Mouse (Mus musculus): Measurements from ENCODE around the gene Usp34.
A peak's percentile ranks its signal among the peaks of the same experiment; 100 is the strongest.
"Not testable (repeated sequence)": the region's sequence is repeated elsewhere in the genome, so short reads cannot be mapped to it uniquely, and the experiment has no call there.

Usp34 gene

GRCm38 (mm10) chr11:23306764-23307565, at the start of gene Usp34:
Usp34 (plus strand) TSS chr11:23306895.
- peak; percentile 26 to 45 for DNase-seq (ENCODE audit: low spot score in 2 of 2)

DNA sequence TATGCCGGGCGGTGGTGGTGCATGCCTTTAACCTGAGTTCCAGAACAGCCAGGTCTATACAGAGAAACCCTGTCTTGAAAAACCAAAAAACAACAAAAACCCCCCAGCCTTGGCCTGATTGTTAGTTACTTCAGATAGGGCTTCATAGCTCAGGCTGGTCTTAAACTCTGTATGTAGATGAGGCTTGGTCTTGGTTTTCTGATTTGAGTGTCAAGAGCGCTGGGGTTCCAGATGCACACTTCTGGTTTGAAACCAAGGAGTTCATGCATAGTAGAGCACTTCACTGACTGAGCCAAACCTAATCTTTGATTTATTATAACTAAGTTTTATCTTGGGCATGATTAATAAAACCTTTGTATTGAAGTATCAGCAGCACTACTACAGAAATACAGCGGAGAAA, 47.6 kb upstream of the Usp34 start:
- no peak for DNase-seq (ENCODE audit: low spot score in 2 of 2)

DNA sequence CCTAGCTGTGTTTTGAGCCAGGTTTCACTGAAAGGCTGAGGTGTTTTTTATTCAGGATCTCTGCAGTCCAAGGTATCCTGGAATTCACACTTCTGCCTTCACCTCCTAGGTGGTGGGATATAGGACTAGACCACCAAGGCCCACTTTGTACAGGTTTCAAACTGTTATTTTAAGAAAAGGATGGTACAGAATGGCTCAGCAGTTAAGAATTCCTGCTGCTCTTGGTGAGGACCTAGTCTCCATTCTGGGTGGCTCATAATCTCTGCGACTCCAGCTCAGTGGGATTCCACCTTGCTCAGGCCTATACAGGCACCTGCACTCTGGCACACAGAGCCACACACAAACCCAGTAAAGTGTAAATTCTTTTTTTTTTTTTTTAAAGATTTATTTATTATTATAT, 47.2 kb upstream of the Usp34 start:
- DNase-seq (ENCODE audit: low spot score in 2 of 2): no peak

DNA sequence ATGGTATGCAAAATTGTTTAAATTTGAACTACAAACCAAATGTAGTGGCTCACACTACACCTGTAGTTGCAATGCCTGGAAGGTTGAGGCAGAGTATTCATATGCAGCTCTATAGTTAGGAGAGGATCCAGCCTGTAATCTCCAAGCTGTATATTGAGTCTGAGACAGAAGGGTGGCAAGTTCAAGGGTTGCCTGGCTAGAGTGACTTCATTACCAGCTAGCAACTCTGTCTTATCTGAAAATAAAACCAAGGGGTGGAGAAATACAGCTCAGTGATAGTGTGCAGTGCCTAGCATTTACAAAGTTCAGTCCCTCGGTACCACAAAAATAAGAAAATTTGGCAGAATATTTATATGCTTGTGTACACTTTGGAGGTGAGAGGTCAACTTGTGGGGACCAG, 46.5 kb upstream of the Usp34 start:
- no peak for DNase-seq (ENCODE audit: low spot score in 2 of 2)

GRCm38 (mm10) chr11:23261490-23261889, 45.2 kb upstream of the Usp34 start:
- no peak for DNase-seq (ENCODE audit: low spot score in 2 of 2)

GRCm38 (mm10) chr11:23264949-23265348, 41.7 kb upstream of the Usp34 start:
- no peak for DNase-seq (ENCODE audit: low spot score in 2 of 2)

DNA sequence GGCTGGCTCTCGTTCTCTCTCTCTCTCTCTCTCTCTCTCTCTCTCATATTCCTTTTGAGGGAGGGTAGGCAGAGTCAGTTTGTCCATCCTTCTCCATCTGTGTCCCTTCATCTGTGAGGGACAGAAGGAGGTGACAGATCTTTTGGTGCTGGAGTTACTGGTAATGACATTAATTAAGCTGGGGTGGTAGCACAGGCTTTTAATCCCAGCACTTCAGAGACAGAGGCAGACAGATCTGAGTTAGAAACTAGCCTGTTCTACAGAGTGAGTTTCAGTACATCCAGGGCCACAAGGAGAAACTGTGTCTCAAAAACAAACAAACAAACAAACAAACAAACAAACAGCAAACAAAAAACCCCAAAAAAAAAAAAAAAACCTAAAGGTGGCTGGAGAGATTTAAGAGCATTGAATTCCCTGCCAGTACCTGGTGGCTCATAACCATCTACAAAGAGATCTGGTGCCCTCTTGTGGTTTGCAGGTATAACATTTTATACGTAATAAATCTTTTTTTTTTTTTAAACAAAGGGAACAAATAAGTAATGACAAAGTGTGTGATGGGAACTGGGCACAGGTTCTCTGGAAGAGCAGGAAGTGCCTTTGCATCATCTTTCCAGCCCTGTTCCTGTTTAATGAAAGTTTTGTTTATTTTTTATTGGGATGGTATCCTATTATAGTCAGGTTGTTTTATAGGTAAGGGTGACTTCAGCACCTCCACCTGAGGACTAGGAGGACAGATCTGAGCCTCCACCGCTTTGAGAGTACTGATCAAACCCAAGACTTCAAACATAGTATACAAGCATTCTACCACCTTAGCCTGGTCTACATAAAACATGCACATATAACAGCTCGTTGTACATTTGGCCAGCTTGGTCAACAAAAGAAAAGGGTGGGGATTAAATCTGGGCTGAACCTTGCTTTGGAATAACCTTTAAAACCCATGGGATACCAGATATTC, 34.6 kb upstream of the Usp34 start:
- DNase-seq (ENCODE audit: low spot score in 2 of 2): peak in 1 of 2 experiments; percentile 14

GRCm38 (mm10) chr11:23275780-23276179, 30.9 kb upstream of the Usp34 start:
- no peak for DNase-seq (ENCODE audit: low spot score in 2 of 2)

DNA sequence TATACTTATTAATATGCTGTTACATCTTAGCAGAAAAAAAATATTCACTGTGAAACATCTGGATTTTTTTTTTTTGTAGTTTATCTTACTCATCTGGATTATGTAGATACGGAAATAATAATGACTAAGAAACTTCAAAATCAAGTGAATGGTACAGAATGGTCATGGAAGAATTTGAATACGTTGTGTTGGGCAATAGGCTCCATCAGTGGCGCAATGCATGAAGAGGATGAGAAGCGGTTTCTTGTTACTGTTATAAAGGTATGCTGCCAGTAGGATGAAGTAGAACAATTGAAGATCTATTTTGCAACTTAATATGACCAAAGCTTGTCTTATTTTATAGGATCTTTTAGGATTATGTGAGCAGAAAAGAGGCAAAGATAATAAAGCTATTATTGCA, 22.2 kb upstream of the Usp34 start:
- DNase-seq (ENCODE audit: low spot score in 2 of 2): no peak

DNA sequence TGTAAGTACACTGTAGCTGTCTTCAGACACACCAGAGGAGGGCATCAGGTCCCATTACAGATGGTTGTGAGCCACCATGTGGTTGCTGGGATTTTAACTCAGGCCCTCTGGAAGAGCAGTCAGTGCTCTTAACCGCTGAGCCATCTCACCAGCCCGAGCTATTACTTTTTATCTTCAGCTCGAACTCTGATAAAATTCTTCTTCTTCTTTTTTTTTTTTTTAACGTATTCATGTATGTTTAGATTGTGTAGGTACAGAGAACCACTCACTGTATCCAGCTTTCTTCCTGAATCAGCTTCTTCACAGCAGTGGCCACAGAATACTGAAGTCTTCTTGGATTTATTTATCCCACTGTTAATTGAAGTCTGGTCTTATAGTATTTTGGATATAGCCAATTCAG, 17.8 kb upstream of the Usp34 start:
- DNase-seq (ENCODE audit: low spot score in 2 of 2): not testable (repeated sequence)

DNA sequence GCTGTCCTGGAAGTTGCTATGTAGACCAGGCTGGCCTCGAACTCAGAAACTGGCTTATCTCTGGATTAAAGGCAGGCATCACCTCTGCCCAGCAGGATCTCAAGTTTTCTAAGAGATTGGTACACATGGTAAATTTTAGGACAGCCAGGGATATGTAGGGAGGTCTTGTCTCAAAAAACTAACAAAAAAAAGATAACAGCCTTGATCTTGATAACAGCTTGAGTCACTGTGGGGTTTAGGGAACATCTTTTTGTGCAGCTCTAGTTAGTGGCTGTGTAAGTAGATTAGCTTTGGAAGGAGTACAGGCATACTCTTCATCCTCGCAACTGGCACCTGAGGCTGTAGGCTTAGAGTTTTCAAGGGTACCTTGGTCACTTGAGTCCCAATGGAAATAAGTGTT, 9.3 kb upstream of the Usp34 start:
- DNase-seq (ENCODE audit: low spot score in 2 of 2): no peak

DNA sequence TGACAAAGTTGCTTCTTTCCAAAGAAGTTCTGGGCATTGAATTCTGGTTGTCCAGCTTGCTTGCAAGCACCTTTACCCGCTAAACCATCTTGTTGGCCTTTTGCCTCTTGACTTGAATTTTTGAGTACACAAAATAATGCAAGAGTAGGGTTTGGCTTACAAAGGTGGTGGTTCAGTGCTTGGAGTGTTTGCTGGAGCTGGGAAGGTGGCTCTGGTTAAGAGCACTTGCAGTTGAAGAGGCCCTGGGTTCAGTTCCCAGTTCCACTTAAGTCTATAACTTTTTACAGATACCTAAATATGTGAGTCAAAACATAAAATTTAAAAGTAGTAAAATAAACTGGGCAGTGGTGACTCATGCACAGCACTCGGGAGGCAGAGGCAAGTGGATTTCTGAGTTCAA, 8.4 kb upstream of the Usp34 start:
- no peak for DNase-seq (ENCODE audit: low spot score in 2 of 2)

GRCm38 (mm10) chr11:23299910-23300309, 6.8 kb upstream of the Usp34 start:
- DNase-seq (ENCODE audit: low spot score in 2 of 2): no peak

GRCm38 (mm10) chr11:23303126-23303525, 3.6 kb upstream of the Usp34 start:
- DNase-seq (ENCODE audit: low spot score in 2 of 2): no peak

DNA sequence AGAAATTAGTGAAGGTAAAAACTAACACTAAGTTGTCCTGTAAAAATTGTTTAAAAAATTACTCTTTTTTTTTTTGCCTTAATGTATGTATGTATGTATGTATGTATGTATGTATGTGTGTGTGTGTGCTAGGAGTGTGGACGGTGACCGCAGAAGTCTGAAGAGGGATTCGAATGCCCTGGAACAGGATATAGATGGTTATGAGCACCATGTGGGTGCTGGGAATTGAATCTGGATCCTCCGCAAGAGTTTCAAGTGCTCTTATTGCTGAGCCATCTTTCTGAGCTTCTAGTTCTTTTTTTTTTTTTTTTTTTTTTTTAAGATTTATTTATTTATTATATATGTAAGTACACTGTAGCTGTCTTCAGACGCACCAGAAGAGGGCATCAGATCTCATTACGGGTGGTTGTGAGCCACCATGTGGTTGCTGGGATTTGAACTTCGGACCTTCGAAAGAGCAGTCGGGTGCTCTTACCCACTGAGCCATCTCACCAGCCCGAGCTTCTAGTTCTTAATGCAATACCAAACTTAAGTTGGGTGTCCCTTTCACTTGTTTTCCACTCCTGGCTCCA, 1.5 kb upstream of the Usp34 start:
- DNase-seq (ENCODE audit: low spot score in 2 of 2): not testable (repeated sequence)

DNA sequence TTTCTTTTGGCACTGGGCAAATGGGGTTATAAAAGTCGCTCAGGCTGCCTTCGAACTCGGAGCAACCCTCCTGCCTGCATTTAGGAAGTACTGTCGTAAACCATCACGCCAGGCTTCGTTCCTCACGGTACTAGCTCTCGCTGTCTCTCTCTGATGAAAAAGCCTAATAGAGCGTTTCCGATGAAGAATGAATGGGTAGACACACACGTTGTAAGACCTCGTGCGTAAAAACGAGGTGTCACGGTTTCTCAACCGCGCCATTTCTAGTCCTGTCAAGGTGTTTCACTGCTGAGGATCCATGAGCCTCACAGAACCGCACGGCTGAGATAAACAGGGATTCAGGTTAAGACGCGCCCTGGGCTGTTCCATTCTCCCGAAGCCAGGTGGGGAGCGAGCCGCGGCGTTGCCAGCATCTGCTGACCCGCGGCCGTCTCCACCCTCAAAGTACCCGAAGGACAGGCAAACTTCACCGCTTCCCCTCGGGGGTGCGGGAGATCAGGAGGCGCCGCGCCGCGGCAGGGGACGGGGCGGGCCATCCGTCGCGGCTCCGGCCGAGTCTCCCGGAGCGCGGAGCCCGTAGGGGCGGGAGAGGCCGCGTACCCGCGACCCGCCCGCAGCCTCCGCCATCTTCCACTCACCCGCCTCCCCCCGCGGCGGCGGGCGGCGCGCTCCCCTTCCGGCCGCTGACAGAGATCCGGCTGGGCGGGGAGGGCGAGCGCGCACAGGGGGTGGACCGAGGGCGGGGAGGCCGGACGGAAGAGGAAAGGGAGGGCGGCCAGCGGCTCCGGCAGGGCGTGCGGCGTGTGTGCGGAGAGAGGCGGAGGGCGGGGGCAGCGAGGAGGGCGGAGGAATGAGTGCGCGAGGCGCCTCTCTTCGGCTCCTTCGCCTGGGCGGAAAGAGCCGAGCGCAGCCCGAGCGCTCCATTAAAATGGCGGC, 754 bp upstream of the Usp34 start:
- DNase-seq (ENCODE audit: low spot score in 2 of 2): peak; percentile 92 to 94

DNA sequence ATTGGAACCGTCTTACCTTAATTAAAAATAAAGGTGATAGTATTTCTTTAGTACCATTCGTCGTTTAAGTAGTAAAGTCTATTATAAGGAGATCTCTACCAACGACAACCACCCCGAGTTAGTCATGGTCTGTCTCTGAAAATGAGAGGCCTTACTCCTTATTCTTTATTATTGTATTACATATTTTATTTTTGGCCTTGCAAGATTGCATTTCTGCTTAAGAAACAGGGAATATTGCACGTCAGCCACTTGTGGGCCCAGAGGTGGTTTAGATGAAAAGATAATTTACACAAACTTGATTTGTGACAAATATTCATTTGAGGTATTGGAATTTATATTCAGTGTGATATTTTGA, 848 bp downstream of the Usp34 start:
- DNase-seq (ENCODE audit: low spot score in 2 of 2): no peak

DNA sequence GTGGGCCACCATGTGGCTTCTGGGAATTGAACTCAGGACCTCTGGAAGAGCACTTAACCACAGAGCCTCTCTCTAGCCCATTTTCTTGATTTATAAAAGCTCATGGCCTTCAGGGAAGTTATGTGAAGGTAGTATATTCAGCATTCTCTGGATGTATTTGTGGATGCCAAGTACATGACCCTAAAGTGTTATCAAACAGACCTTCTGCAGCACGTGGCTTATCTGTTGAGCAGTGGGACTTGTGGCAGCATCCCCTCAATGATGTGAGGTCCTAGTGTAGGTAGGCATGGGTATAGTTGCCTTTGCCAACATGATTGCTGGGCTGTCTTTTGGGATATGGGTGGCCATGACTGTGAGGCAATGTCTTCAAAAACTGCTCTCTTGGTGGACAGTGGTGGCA, 6.8 kb downstream of the Usp34 start:
- no peak for DNase-seq (ENCODE audit: low spot score in 2 of 2)

DNA sequence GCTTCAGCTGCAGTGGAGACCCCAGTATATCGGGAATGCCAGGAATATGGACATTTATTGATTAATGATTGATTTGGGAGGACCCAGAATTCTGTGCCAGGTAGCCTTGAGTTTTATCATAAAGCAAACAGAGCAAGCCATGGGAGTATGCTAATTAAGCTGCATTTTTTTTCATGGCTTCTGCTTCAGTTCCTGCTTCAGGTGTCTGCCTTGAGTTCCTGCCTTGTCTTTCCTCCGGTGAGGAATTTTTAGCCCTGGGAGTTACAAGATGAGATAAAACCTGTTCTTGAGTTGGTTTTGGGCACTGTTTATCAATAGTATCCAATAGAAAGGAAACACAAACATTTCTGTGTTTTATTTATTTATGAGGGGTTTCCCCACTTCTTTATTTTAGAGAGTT, 22.7 kb downstream of the Usp34 start:
- DNase-seq (ENCODE audit: low spot score in 2 of 2): no peak

GRCm38 (mm10) chr11:23332136-23332535, 25.4 kb downstream of the Usp34 start:
- DNase-seq (ENCODE audit: low spot score in 2 of 2): no peak

DNA sequence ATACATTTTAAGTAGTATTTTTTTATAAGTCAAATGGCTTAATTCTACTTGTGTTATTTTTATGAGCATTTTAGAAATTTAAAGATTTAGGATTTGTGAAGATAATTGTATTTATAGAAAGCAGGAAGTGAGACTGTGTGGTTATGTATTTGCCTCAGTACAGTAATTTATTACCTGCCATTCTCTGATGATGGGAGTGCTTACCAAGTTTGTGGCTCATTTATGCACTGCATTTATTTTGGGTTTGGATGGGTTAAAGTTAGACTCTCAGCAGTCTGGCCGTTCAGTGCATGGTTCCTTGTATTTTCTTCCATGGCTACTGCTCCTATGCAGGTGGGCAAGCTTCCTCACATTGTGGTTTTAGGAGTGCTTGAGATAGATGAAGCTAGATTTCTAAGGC, 28.5 kb downstream of the Usp34 start:
- DNase-seq (ENCODE audit: low spot score in 2 of 2): no peak

All from frontal cortex, postnatal 36 days (tissue).